Mouse (Mus musculus) hindbrain, embryonic 12.5 days (tissue): Measurements from ENCODE around the gene Ttc34. TPM values are rescaled to one million over a fixed set of nuclear protein-coding genes. Genes with fewer than 3 reads are reported as not detected.
A peak's percentile ranks its signal among the peaks of the same experiment; 100 is the strongest.

Source experiments
- ATAC-seq: fragments of 200-750 bp; cut with Nextera tagmentation; 2 replicates; pipeline ENCODE4 v1.8.0; 2017; ENCODE audit warnings: moderate TSS enrichment; ENCODE audit not compliant: low FRiP score
- H3K27ac ChIP-seq: fragments of 300-500 bp; sonication (generic); 2 replicates; pipeline ENCODE4 v1.5.1; 2016; ENCODE audit warnings: mild to moderate bottlenecking
- H3K27me3 ChIP-seq: fragments of 300-500 bp; sonication (generic); 2 replicates; pipeline ENCODE4 v1.6.1; 2016; ENCODE audit warnings: mild to moderate bottlenecking
- H3K36me3 ChIP-seq: fragments of 300-500 bp; sonication (generic); 2 replicates; pipeline ENCODE4 v1.6.1; 2016; ENCODE audit warnings: mild to moderate bottlenecking
- H3K4me1 ChIP-seq: fragments of 300-500 bp; sonication (generic); 2 replicates; pipeline ENCODE4 v1.6.1; 2016
- H3K4me2 ChIP-seq: fragments of 300-500 bp; sonication (generic); replicated peaks from 2 replicates; pipeline ENCODE4 v1.6.1; 2016; ENCODE audit warnings: mild to moderate bottlenecking
- H3K4me3 ChIP-seq: fragments of 300-500 bp; sonication (generic); 2 replicates; pipeline ENCODE4 v1.5.1; 2016; ENCODE audit warnings: mild to moderate bottlenecking
- H3K9ac ChIP-seq: fragments of 300-500 bp; sonication (generic); 2 replicates; pipeline ENCODE4 v1.6.1; 2016; ENCODE audit warnings: mild to moderate bottlenecking, moderate library complexity
- H3K9me3 ChIP-seq: fragments of 300-500 bp; sonication (generic); replicated peaks from 2 replicates; pipeline ENCODE4 v1.6.1; 2016; ENCODE audit warnings: mild to moderate bottlenecking
- WGBS: fragments of 180-500 bp; shearing (Covaris S2); methylation state at CpG from one replicate; pipeline ENCODE4 v1.1.7; 2016; 5-methylcytosine and 5-hydroxymethylcytosine counted together
- polyA plus RNA-seq: library from polyadenylated mRNA; unstranded; fragments of >200 nt; fragmentation: Nextera tagmentation; extraction: Ambion mirVana; gene quantifications from 2 replicates; pipeline ENCODE4 v1.2.1, GENCODE M21; 2016

Ttc34 gene
- polyA plus RNA-seq, 1 experiment from 2014 or later: 0.27 TPM

- WGBS: 37% methylated on average over 12 of the region's 14 CpGs
- H3K4me2 ChIP-seq: no peak overlapping the region
- H3K27ac ChIP-seq: no peak overlapping the region
- H3K4me1 ChIP-seq: peaks cover 17% of the 10 kb centered on the region
- H3K9me3 ChIP-seq: no peaks in the 10 kb centered on the region
- H3K27me3 ChIP-seq: no peaks in the 10 kb centered on the region
- H3K9ac ChIP-seq: no peak overlapping the region
- H3K36me3 ChIP-seq: no peaks in the 10 kb centered on the region
- H3K4me3 ChIP-seq: no peak overlapping the region
- no peak for ATAC-seq
Measured at GRCm38 (mm10) chr4:154882014-154882659, 44.9 kb downstream of the Ttc34 start.

DNA sequence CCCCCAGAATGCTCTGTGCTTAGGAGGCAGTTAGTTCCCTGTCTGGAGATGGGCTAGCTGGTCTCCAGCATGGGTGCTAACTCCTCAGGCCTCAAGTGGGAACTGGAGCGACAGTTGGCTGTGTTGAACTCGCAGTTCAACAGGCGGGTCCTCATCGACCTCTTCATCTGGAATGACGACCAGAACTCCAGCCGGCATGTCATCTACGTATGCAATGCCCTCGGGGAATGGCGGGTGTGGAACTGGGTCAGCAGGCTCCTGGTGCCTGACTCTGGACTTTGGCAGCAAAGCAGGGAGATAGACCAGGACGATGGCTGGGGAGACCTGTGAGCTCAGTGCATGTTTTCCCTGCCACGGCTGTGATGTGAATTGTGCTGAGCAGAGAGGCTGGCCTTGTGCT lies 48.2 kb downstream of the Ttc34 start:
- no peaks in the 10 kb centered on the region for H3K27me3 ChIP-seq
- H3K4me1 ChIP-seq: peaks cover 8% of the 10 kb centered on the region
- H3K27ac ChIP-seq: no peak overlapping the region
- no peak overlapping the region for H3K4me3 ChIP-seq
- no peak for ATAC-seq
- no peak overlapping the region for H3K9ac ChIP-seq
- no peaks in the 10 kb centered on the region for H3K36me3 ChIP-seq
- H3K9me3 ChIP-seq: no peaks in the 10 kb centered on the region
- 81% methylated on average over 11 of the region's 11 CpGs for WGBS
- no peak overlapping the region for H3K4me2 ChIP-seq

- no peaks in the 10 kb centered on the region for H3K27me3 ChIP-seq
- WGBS: 64% methylated on average over 13 of the region's 13 CpGs
- no peak overlapping the region for H3K9ac ChIP-seq
- no peaks in the 10 kb centered on the region for H3K9me3 ChIP-seq
- no peak overlapping the region; the same call in 1 of the 2 replicates for H3K27ac ChIP-seq
- H3K36me3 ChIP-seq: no peaks in the 10 kb centered on the region
- H3K4me2 ChIP-seq: no peak overlapping the region
- peak; percentile 32; the same call in 1 of the 2 replicates for ATAC-seq
- peaks cover 8% of the 10 kb centered on the region for H3K4me1 ChIP-seq
- H3K4me3 ChIP-seq: no peak overlapping the region
Measured at GRCm38 (mm10) chr4:154886876-154887592, 49.8 kb downstream of the Ttc34 start.

- no peak overlapping the region for H3K4me2 ChIP-seq
- H3K27ac ChIP-seq: no peak overlapping the region; the same call in 1 of the 2 replicates
- no peak overlapping the region for H3K4me3 ChIP-seq
- WGBS: 87% methylated on average over 15 of the region's 15 CpGs
- H3K27me3 ChIP-seq: no peaks in the 10 kb centered on the region
- no peak overlapping the region for H3K9ac ChIP-seq
- no peaks in the 10 kb centered on the region for H3K36me3 ChIP-seq
- no peaks in the 10 kb centered on the region for H3K9me3 ChIP-seq
- peaks cover 8% of the 10 kb centered on the region for H3K4me1 ChIP-seq
- ATAC-seq: no peak
Measured at GRCm38 (mm10) chr4:154887593-154888250, 50.5 kb downstream of the Ttc34 start.

GRCm38 (mm10) chr4:154890887-154891286 lies 53.6 kb downstream of the Ttc34 start:
- H3K27me3 ChIP-seq: no peaks in the 10 kb centered on the region
- H3K4me1 ChIP-seq: peaks cover 8% of the 10 kb centered on the region
- no peak overlapping the region for H3K27ac ChIP-seq
- WGBS: 93% methylated on average over 14 of the region's 14 CpGs
- ATAC-seq: no peak
- H3K4me3 ChIP-seq: no peak overlapping the region
- no peaks in the 10 kb centered on the region for H3K9me3 ChIP-seq
- no peaks in the 10 kb centered on the region for H3K36me3 ChIP-seq
- no peak overlapping the region for H3K9ac ChIP-seq
- no peak overlapping the region for H3K4me2 ChIP-seq

DNA sequence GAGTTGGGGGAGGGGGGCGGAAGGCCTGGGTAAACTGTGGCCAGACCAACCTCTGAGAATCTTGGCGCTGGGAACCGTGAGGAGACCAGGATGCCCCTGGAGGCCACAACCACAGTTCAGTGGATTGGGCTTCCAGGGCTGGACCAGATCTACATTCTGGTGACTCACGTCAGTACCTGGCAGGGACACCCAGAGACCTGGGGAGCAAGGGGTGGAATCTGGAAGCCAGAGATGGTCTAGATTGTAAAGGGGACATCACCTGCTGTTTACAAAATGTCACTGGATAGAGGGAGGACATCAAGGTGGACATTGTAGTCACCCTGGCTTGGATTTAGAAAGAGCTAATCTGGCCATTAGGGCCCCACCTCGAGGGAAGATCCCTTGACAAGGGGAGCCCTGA lies 58.3 kb downstream of the Ttc34 start:
- Histone ChIP-seq H3K4me2 (no peak overlapping the region), H3K36me3 (no peaks in the 10 kb centered on the region; the same call in 1 of the 2 replicates), H3K27ac (no peak overlapping the region), H3K4me1 (peaks cover 20% of the 10 kb centered on the region), H3K9ac (no peak overlapping the region), H3K4me3 (no peak overlapping the region), H3K27me3 (no peaks in the 10 kb centered on the region; the same call in 1 of the 2 replicates), H3K9me3 (no peaks in the 10 kb centered on the region)
- 80% methylated on average over 5 of the region's 5 CpGs for WGBS
- ATAC-seq: no peak

DNA sequence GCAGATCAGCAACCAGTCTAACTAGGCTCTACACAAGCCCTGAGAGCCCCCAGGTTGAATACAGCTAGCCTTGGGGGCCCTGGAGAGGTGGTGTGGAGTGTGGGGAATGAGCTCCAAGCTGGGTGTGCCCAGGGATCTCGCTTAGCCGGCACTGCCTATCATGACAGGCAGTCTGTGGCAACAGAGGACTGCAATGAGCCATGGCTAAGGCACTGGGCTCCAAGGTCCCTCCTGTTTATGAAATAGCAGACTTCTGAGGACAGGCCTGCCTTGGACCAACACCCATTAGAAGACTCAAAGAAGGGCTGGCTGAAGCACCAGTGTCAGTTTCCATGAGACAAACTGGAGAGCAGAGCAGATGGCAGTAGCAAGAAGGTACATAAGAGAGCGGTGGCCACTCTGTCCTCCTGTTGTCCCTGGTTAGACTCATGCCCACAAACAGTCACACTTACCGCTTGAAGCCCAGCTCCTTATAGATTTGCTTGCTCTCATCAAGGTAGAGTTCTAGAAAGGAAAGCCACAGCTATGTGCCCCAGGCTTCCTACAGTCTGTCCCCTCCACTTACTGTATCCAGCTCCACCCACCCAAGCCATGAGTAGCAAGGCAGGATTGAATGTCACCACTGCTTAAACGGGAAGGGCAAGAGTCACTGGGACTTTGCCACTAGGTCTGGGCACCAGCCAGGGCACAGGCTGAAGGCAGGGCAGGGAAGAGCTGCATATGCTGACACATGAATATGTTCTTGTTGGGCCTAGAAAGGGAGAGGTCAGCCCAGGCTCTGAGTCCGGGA lies 60.6 kb downstream of the Ttc34 start:
- Histone ChIP-seq H3K9ac (peak overlapping the region; percentile 80), H3K27ac (0 out of 2 replicates have a peak overlapping the region, but pooled peaks have one; percentile 64), H3K27me3 (no peaks in the 10 kb centered on the region; the same call in 1 of the 2 replicates), H3K4me2 (peak overlapping the region; percentile 94), H3K36me3 (no peaks in the 10 kb centered on the region; the same call in 1 of the 2 replicates), H3K9me3 (no peaks in the 10 kb centered on the region; the same call in 1 of the 2 replicates), H3K4me3 (peak overlapping the region; percentile 53), H3K4me1 (peaks cover 20% of the 10 kb centered on the region)
- ATAC-seq: no peak
- WGBS: 71% methylated on average over 6 of the region's 6 CpGs

GRCm38 (mm10) chr4:154898506-154899446 lies 61.5 kb downstream of the Ttc34 start, which contains the start of gene Fam213b:
Gene Fam213b, minus strand, starts transcription at chr4:154899135.
- peak within 1 kb of the TSS; percentile 53 for H3K4me3 ChIP-seq
- H3K36me3 ChIP-seq: no peaks in the 10 kb centered on the region; the same call in 1 of the 2 replicates
- no peaks in the 10 kb centered on the region; the same call in 1 of the 2 replicates for H3K27me3 ChIP-seq
- 4% methylated on average over 43 of the region's 43 CpGs for WGBS
- peak within 1 kb of the TSS; percentile 80 for H3K9ac ChIP-seq
- H3K9me3 ChIP-seq: no peaks in the 10 kb centered on the region; the same call in 1 of the 2 replicates
- peaks cover 20% of the 10 kb centered on the region for H3K4me1 ChIP-seq
- peak within 1 kb of the TSS; percentile 64 for H3K27ac ChIP-seq
- peak within 1 kb of the TSS; percentile 94 for H3K4me2 ChIP-seq
- peak; percentile 96 for ATAC-seq

DNA sequence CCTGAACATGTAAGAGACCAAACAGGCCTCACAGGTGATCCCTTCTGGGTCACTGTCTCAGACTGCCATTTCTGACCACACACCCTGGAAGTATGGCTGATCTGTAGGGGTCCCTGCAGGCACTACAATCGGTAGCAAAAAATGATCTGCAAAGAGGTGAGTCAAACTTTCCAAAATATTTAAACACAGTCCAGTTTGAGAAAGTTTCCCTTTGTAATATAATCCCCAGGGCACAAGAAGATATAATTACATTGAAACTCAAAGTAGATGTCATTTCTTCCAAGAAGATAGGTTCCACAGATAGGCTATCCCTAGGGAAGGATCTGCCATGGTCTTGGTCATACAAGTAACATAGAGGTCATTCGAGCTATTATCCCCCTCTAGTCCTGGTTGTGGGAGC lies 65.1 kb downstream of the Ttc34 start:
- no peak overlapping the region for H3K9ac ChIP-seq
- H3K4me3 ChIP-seq: no peak overlapping the region
- no peak overlapping the region for H3K4me2 ChIP-seq
- H3K4me1 ChIP-seq: peaks cover 12% of the 10 kb centered on the region
- no peaks in the 10 kb centered on the region; the same call in 1 of the 2 replicates for H3K27me3 ChIP-seq
- no peak overlapping the region for H3K27ac ChIP-seq
- no peaks in the 10 kb centered on the region for H3K36me3 ChIP-seq
- 92% methylated on average over 2 of the region's 2 CpGs for WGBS
- H3K9me3 ChIP-seq: no peaks in the 10 kb centered on the region; the same call in 1 of the 2 replicates
- no peak for ATAC-seq

DNA sequence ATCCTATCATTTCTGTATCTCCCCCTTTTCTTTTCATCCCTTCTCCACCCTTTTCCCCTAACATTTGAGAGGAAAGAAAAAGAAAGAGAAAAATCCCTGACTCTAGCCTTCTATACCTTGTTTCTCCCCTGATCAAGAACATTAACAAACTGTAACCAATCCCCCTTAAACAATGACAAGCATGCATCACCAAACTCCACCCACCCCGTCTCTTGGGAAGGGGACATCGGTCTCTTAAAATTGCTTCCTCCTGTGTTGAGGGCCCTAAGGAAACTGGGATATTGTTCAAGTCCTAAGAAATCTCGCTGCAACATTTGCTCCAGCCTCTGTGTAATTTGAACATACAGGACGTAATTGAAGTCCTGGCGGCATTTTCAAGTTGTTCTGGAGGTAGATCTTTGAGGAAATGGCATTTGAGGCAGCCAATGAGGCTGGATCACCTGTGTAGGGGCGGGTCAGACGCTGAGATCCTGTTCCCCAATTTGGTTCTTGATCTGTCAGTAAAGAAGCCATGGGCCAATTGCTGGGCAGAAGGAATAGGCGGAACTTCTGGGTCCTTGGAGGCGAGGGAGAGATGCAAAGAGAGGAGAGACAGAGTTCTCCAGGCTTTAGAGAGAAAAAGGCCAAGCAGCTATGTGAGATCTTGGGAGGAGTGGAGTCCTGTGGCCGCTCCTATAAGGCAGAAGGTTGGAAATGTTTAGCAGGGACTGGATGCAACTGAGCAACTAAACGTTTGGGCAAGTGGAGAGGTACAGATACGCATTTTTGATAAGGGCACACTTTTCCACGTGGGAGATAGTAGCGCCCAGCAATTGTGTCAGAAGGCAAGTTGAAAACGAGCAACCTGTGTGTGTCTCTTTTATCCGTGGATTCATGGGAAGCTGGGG lies 67.2 kb downstream of the Ttc34 start:
- peak overlapping the region; percentile 12; the same call in 1 of the 2 replicates for H3K27ac ChIP-seq
- H3K36me3 ChIP-seq: no peaks in the 10 kb centered on the region
- peaks cover 2% of the 10 kb centered on the region for H3K4me1 ChIP-seq
- H3K9ac ChIP-seq: peak overlapping the region; percentile 38; the same call in 1 of the 2 replicates
- peak; percentile 91 for ATAC-seq
- WGBS: 2% methylated on average over 16 of the region's 16 CpGs
- no peaks in the 10 kb centered on the region; the same call in 1 of the 2 replicates for H3K9me3 ChIP-seq
- H3K4me3 ChIP-seq: peak overlapping the region; percentile 38
- no peaks in the 10 kb centered on the region; the same call in 1 of the 2 replicates for H3K27me3 ChIP-seq
- H3K4me2 ChIP-seq: peak overlapping the region; percentile 61
